Mouse (Mus musculus) lung, embryonic 16.5 days (tissue): ENCODE data around the gene Cdc42ep4. TPM values are rescaled to one million over a fixed set of nuclear protein-coding genes. Genes with fewer than 3 reads are reported as not detected.

ENCODE experiments used
- ATAC-seq: fragments of 200-750 bp; cut with Nextera tagmentation; 2 replicates; pipeline ENCODE4 v1.8.0; 2017; ENCODE audit warnings: low read depth, mild to moderate bottlenecking, moderate library complexity
- H3K27ac ChIP-seq: fragments of 300-500 bp; sonication (generic); 2 replicates; pipeline ENCODE4 v1.5.1; 2014; ENCODE audit warnings: mild to moderate bottlenecking, control low read depth, low read length
- H3K27me3 ChIP-seq: fragments of 300-500 bp; sonication (generic); 2 replicates; pipeline ENCODE4 v1.6.1; 2014; ENCODE audit warnings: low read depth, low read length, mixed read lengths; ENCODE audit not compliant: control insufficient read depth, insufficient read depth
- H3K36me3 ChIP-seq: fragments of 300-500 bp; sonication (generic); 2 replicates; pipeline ENCODE4 v1.6.1; 2014; ENCODE audit warnings: low read length; ENCODE audit not compliant: control insufficient read depth, insufficient read depth
- H3K4me1 ChIP-seq: fragments of 300-500 bp; sonication (generic); replicated peaks from 2 replicates; pipeline ENCODE4 v1.6.1; 2014; ENCODE audit warnings: low read length, mixed read lengths; ENCODE audit not compliant: control insufficient read depth, insufficient read depth
- H3K4me2 ChIP-seq: fragments of 300-500 bp; sonication (generic); 2 replicates; pipeline ENCODE4 v1.6.1; 2014; ENCODE audit warnings: low read depth, low read length, control low read depth
- H3K4me3 ChIP-seq: fragments of 300-500 bp; sonication (generic); 2 replicates; pipeline ENCODE4 v1.5.1; 2014; ENCODE audit warnings: mild to moderate bottlenecking, low read length, control low read depth
- H3K9ac ChIP-seq: fragments of 300-500 bp; sonication (generic); 2 replicates; pipeline ENCODE4 v1.6.1; 2014; ENCODE audit warnings: low read length, control low read depth
- H3K9me3 ChIP-seq: fragments of 300-500 bp; sonication (generic); 2 replicates; pipeline ENCODE4 v1.6.1; 2016; ENCODE audit warnings: low read length; ENCODE audit not compliant: control insufficient read depth
- WGBS: fragments of 180-500 bp; shearing (Covaris S2); extraction: QIAGEN DNeasy Blood & Tissue Kit; methylation state at CpG from one replicate; pipeline ENCODE4 v1.1.7; 2014; 5-methylcytosine and 5-hydroxymethylcytosine counted together
- polyA plus RNA-seq: library from polyadenylated mRNA; unstranded; fragments of >200 nt; fragmentation: Nextera tagmentation; extraction: Ambion mirVana; gene quantifications from 2 replicates; pipeline ENCODE4 v1.2.1, GENCODE M21; 2015

The Cdc42ep4 gene
- polyA plus RNA-seq, 1 experiment from 2014 or later: 129 TPM

- Histone ChIP-seq H3K9me3 (no peaks in the 10 kb centered on the region), H3K27ac (peak overlapping the region; percentile 39; the same call in 1 of the 2 replicates), H3K27me3 (no peaks in the 10 kb centered on the region), H3K36me3 (peaks cover 18% of the 10 kb centered on the region), H3K4me3 (peak overlapping the region; percentile 78), H3K4me2 (peak overlapping the region; percentile 74), H3K9ac (peak overlapping the region; percentile 92), H3K4me1 (peaks cover 22% of the 10 kb centered on the region)
- 37% methylated on average over 25 of the region's 25 CpGs for WGBS
- no peak for ATAC-seq
These were observed 66.8 kb downstream of the Cdc42ep4 start for GRCm38 (mm10) chr11:113684707-113685426.

DNA sequence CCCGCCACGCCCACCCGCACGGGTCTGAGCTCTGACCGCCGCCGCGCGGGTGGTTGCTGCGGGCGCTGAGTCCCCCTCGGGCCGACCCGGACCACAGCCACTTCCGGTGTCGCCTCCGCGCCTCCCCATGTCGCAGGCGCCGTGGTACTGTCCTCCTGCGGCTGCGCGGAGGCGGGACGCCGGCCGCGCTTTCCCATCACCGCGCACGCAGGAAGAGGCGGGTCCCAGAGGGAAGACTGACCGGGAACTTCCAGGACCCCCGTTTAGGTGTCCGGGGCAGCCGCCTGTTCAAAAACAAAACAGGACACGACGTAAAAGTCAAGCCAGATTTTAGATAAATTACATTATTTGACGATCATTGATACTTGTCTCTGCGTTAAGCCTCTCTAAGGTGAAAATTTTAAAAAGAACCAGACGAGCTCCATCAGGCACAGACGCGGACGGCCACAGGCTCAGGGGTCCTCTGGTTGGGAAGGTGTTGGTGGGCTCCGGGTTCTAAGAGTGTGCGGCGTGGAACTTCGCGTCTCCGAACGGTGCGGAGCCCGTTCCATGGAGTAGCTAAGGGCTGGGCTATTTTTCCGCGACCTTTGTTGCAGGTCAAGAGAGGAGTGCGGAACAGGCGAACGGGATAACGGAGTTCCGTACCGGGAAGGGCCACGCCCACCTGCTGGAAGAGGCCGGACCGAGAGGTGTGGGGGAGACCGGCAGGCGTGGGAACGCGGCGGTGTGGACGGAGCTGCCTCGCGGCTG is 67.5 kb downstream of the Cdc42ep4 start, which contains the start of the genes Fam104a and D11Wsu47e:
TSS of gene Fam104a (minus strand) at position 199 of the 750 bp plus-strand sequence.
TSS of gene D11Wsu47e (plus strand) at position 456 of the 750 bp plus-strand sequence.
- under 1% methylated on average over 60 of the region's 73 CpGs for WGBS
- H3K4me1 ChIP-seq: peaks cover 22% of the 10 kb centered on the region

GRCm38 (mm10) chr11:113683627-113683956 is 68.1 kb downstream of the Cdc42ep4 start:
- WGBS: 0% methylated on average over 26 of the region's 38 CpGs
- H3K4me2 ChIP-seq: peak overlapping the region; percentile 74
- H3K9me3 ChIP-seq: no peaks in the 10 kb centered on the region
- peak overlapping the region; percentile 92 for H3K9ac ChIP-seq
- H3K27me3 ChIP-seq: no peaks in the 10 kb centered on the region
- peak overlapping the region; percentile 97 for H3K27ac ChIP-seq
- peak overlapping the region; percentile 78 for H3K4me3 ChIP-seq
- peaks cover 22% of the 10 kb centered on the region for H3K4me1 ChIP-seq
- H3K36me3 ChIP-seq: peaks cover 8% of the 10 kb centered on the region
- ATAC-seq: peak; percentile 65

More for the DNA sequence above, 67.5 kb downstream of the Cdc42ep4 start, which contains the start of the genes Fam104a and D11Wsu47e:
- H3K4me2 ChIP-seq: peak within 1 kb of the TSS; percentile 74
- peak within 1 kb of the TSS; percentile 97 for H3K27ac ChIP-seq
- H3K9me3 ChIP-seq: no peaks in the 10 kb centered on the region
- ATAC-seq: peak; percentile 97
- H3K27me3 ChIP-seq: no peaks in the 10 kb centered on the region
- H3K36me3 ChIP-seq: peaks cover 14% of the 10 kb centered on the region
- H3K4me3 ChIP-seq: peak within 1 kb of the TSS; percentile 78
- peak within 1 kb of the TSS; percentile 92 for H3K9ac ChIP-seq

DNA sequence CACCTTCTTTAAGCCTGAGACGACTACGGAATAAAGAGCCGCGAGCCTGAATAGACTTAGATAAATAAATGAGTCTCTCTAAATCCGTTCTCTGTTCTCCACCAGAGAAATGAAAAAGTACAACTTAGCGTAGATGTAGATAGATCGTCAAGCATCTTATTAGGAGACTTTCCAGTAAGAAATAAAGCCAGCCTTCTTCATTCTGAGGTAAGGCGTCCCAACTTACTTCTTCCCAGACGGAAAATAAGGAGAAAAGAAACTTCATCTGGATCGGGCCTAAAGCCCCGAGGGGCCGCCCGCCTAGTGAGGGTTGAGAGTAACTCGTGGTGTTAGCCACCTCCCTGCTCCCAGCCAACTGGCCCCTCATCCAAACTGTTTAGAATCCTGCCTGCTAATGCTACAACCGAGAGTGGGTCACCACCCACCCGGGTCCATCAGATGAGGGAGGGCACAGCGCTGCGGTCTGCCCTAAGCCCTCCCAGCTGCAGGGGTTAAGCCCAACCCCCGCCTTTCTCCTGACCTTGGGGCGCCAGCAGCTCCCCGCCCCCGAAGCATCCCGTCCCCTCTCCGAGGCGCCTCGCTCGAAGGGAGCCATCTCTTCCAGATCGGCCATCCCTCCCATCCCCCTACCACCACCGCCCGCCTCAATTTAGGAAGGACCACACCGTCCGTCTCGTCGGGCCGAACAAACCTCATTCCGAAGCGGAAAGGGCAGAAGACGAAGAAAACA is 68.6 kb downstream of the Cdc42ep4 start:
- Histone ChIP-seq H3K27me3 (no peaks in the 10 kb centered on the region), H3K9me3 (no peaks in the 10 kb centered on the region), H3K36me3 (peaks cover 4% of the 10 kb centered on the region), H3K27ac (peak overlapping the region; percentile 97), H3K9ac (peak overlapping the region; percentile 92), H3K4me3 (peak overlapping the region; percentile 78), H3K4me1 (peaks cover 22% of the 10 kb centered on the region), H3K4me2 (peak overlapping the region; percentile 74)
- ATAC-seq: peak; percentile 58
- 2% methylated on average over 38 of the region's 38 CpGs for WGBS

DNA sequence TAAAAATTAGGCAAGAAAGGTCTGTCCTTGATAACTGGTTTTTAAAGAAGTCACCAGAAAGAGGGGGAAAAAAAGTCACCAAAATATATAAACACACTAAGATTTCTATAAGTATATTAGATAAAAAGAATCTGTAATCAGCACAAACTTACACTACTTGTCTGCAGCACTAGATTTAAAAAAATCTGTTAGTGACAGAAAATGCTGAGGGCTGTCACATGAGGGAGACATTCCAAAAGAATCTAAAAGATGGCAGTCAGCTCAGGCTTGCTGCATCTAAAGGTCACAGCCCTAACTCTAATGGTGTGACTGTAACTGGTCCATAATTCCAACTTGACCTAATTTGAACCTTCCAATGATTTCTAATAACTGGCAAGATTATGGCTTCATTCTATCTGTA is 69.7 kb downstream of the Cdc42ep4 start:
- Histone ChIP-seq H3K9me3 (no peaks in the 10 kb centered on the region), H3K4me3 (no peak overlapping the region), H3K4me2 (peak overlapping the region; percentile 74; the same call in 1 of the 2 replicates), H3K4me1 (peaks cover 22% of the 10 kb centered on the region), H3K36me3 (no peaks in the 10 kb centered on the region), H3K27me3 (no peaks in the 10 kb centered on the region), H3K9ac (no peak overlapping the region), H3K27ac (no peak overlapping the region)
- no peak for ATAC-seq

DNA sequence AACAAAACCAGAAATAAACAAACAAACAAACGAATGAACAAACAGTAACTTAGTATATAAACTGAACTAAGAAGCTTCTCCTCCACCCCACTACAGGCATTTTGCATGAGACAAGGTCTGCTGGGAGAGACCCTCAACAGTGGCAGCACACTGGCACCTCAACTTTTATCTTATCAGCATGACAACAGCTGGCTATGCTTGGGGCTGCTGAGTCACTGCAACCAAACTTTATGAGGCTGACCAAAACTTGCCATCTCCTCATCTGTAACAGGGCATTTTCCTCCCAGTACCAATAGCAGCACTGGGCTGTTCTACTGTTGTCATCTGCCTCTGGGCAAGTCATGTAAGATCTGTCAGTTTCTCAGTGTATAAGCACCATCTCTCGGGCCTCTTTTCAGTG is 70.7 kb downstream of the Cdc42ep4 start:
- H3K27ac ChIP-seq: no peak overlapping the region
- H3K9ac ChIP-seq: no peak overlapping the region
- 66% methylated on average over 2 of the region's 2 CpGs for WGBS
- H3K4me1 ChIP-seq: peaks cover 22% of the 10 kb centered on the region
- no peaks in the 10 kb centered on the region for H3K27me3 ChIP-seq
- peaks cover 4% of the 10 kb centered on the region; the same call in 1 of the 2 replicates for H3K36me3 ChIP-seq
- H3K4me3 ChIP-seq: no peak overlapping the region
- H3K4me2 ChIP-seq: no peak overlapping the region
- H3K9me3 ChIP-seq: no peaks in the 10 kb centered on the region
- no peak for ATAC-seq

DNA sequence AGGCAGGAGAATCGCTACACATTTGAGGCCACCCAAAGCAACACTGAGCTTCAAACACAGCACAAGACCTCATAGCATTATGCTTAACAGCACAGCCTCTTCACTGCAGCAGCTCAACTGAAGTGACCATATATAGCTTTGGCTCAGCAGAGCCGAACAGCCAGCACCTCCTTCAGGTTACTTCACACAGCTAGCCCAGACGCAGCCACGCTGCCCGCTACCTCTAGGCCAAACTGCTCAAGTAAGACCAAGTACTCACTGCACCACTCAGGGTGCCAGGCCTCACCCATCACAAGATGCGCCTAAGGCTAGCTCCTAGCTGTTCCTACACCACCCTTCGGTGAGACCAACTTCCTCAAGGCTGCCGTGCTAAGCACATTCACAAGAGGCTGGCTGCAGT is 73.3 kb downstream of the Cdc42ep4 start:
- 0 out of 2 replicates have a peak overlapping the region, but pooled peaks have one; percentile 2 for H3K9ac ChIP-seq
- no peak overlapping the region for H3K27ac ChIP-seq
- H3K36me3 ChIP-seq: peaks cover 10% of the 10 kb centered on the region
- H3K4me2 ChIP-seq: no peak overlapping the region
- no peaks in the 10 kb centered on the region for H3K27me3 ChIP-seq
- no peak for ATAC-seq
- WGBS: 79% methylated on average over 8 of the region's 8 CpGs
- H3K9me3 ChIP-seq: no peaks in the 10 kb centered on the region
- H3K4me1 ChIP-seq: peaks cover 15% of the 10 kb centered on the region
- H3K4me3 ChIP-seq: no peak overlapping the region

DNA sequence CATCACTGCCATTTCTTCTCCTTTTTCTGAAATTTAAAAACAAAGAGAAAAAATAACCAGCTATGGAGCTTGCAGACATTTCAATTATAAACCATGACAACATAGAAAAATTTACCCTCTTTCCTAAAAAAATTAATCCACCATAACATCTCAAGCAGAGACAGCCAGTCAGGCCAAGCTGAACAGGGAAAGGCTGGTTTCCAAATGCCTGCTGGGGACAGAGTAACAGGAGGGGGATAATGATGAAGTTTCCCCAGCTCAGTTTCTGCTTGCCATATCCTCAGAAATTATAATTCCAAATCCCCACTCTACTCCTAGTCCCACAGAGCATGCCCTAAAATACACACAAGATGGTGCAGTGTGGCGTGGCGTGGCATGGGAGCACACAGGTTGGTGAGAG is 74.3 kb downstream of the Cdc42ep4 start:
- no peak for ATAC-seq
- Histone ChIP-seq H3K4me2 (no peak overlapping the region), H3K4me3 (no peak overlapping the region), H3K27ac (no peak overlapping the region), H3K4me1 (peaks cover 12% of the 10 kb centered on the region), H3K9me3 (no peaks in the 10 kb centered on the region), H3K36me3 (peaks cover 15% of the 10 kb centered on the region), H3K27me3 (no peaks in the 10 kb centered on the region), H3K9ac (no peak overlapping the region)
- WGBS: 98% methylated on average over 2 of the region's 2 CpGs
